Mouse (Mus musculus) ES-Bruce4 (cell line): Measurements from ENCODE around the gene A530084C06Rik.

Experiments used
- CTCF ChIP-seq: IDR thresholded peaks from one replicate; pipeline ENCODE4 v1.8.1; 2011; ENCODE audit warnings: low read depth, low read length
- EP300 ChIP-seq: IDR thresholded peaks from 2 replicates; pipeline ENCODE4 v1.6.1; 2011; ENCODE audit warnings: low read depth, low read length; ENCODE audit not compliant: insufficient read depth

- TF ChIP-seq CTCF (no peak), EP300 (no peak)
Measured at GRCm38 (mm10) chr13:31599576-31599975, 40.4 kb upstream of the A530084C06Rik start.
